Mouse (Mus musculus) myocyte (in vitro differentiated cells): ENCODE results near the gene Scarb1. TPM values are rescaled to one million over a fixed set of nuclear protein-coding genes. Genes with fewer than 3 reads are reported as not detected.

ENCODE experiments used
- H3K27me3 ChIP-seq: one replicate; pipeline ENCODE4 v1.6.1; 2011; ENCODE audit not compliant: control insufficient read depth, insufficient read depth, insufficient read length
- H3K36me3 ChIP-seq: one replicate; pipeline ENCODE4 v1.6.1; 2011; ENCODE audit not compliant: control insufficient read depth, insufficient read depth
- H3K4me2 ChIP-seq: one replicate; pipeline ENCODE4 v1.6.1; 2011; ENCODE audit warnings: low read depth, control low read depth
- H3K4me3 ChIP-seq: one replicate; pipeline ENCODE4 v1.5.1; 2011; ENCODE audit warnings: mild to moderate bottlenecking, control low read depth, moderate library complexity
- H3K79me2 ChIP-seq: one replicate; pipeline ENCODE4 v1.6.1; 2011; ENCODE audit not compliant: control insufficient read depth, insufficient read depth
- H3ac ChIP-seq: one replicate; pipeline ENCODE4 v1.6.1; 2011; ENCODE audit not compliant: control insufficient read depth, insufficient read length
- CEBPB ChIP-seq: IDR thresholded peaks from 2 replicates; pipeline ENCODE4 v1.6.1; 2011; ENCODE audit warnings: mild to moderate bottlenecking, moderate library complexity; ENCODE audit not compliant: poor library complexity, insufficient read depth, severe bottlenecking
- E2F4 ChIP-seq: IDR thresholded peaks from one replicate; pipeline ENCODE4 v1.6.1; 2011; ENCODE audit warnings: mild to moderate bottlenecking, control low read depth, moderate library complexity; ENCODE audit not compliant: insufficient read depth
- MAX ChIP-seq: IDR thresholded peaks from one replicate; pipeline ENCODE4 v1.6.1; 2011; ENCODE audit warnings: low read depth, mild to moderate bottlenecking, control low read depth
- MYOD1 ChIP-seq, 3 experiments: IDR thresholded peaks; one replicate each; pipeline ENCODE4 v1.6.1; 2011; ENCODE audit warnings: control low read depth in 2 of 3, low read depth in 2 of 3, mild to moderate bottlenecking in 2 of 3, moderate library complexity in 1 of 3; ENCODE audit not compliant: insufficient read length in 2 of 3, control insufficient read depth in 1 of 3
- MYOG ChIP-seq, 3 experiments: IDR thresholded peaks; one replicate each; pipeline ENCODE4 v1.6.1; 2011; ENCODE audit warnings: control low read depth in 2 of 3, low read depth in 2 of 3, mild to moderate bottlenecking in 2 of 3; ENCODE audit not compliant: insufficient read length in 2 of 3, control insufficient read depth in 1 of 3, insufficient read depth in 1 of 3
- POLR2A ChIP-seq: IDR thresholded peaks from one replicate; pipeline ENCODE4 v1.6.1; 2011; ENCODE audit warnings: low read depth, mild to moderate bottlenecking, control low read depth, moderate library complexity; ENCODE audit not compliant: insufficient read length
- POLR2AphosphoS2 ChIP-seq: IDR thresholded peaks from one replicate; pipeline ENCODE4 v1.6.1; 2011; ENCODE audit warnings: low read depth, control low read depth; ENCODE audit not compliant: insufficient read length
- REST ChIP-seq: IDR thresholded peaks from one replicate; pipeline ENCODE4 v1.6.1; 2011; ENCODE audit warnings: mild to moderate bottlenecking, control low read depth, moderate library complexity; ENCODE audit not compliant: insufficient read depth, insufficient read length
- SRF ChIP-seq: IDR thresholded peaks from one replicate; pipeline ENCODE4 v1.6.1; 2011; ENCODE audit warnings: low read depth; ENCODE audit not compliant: control insufficient read depth, insufficient read length
- TCF12 ChIP-seq: IDR thresholded peaks from one replicate; pipeline ENCODE4 v1.6.1; 2011; ENCODE audit warnings: mild to moderate bottlenecking, control low read depth; ENCODE audit not compliant: poor library complexity, insufficient read depth, severe bottlenecking
- TCF3 ChIP-seq: IDR thresholded peaks from one replicate; pipeline ENCODE4 v1.6.1; 2011; ENCODE audit warnings: low read depth, control low read depth; ENCODE audit not compliant: insufficient read length
- USF1 ChIP-seq: IDR thresholded peaks from one replicate; pipeline ENCODE4 v1.6.1; 2011; ENCODE audit warnings: low read depth, mild to moderate bottlenecking, control low read depth, moderate library complexity
- polyA plus RNA-seq: library from polyadenylated mRNA; unstranded; fragments of >200 nt; fragmentation: generic; extraction: Trizol; gene quantifications from one replicate; pipeline ENCODE4 v1.2.1, GENCODE M21; 2012; ENCODE audit warnings: missing spikeins

Scarb1 gene
- polyA plus RNA-seq, 1 experiment, result 28.6 TPM

DNA sequence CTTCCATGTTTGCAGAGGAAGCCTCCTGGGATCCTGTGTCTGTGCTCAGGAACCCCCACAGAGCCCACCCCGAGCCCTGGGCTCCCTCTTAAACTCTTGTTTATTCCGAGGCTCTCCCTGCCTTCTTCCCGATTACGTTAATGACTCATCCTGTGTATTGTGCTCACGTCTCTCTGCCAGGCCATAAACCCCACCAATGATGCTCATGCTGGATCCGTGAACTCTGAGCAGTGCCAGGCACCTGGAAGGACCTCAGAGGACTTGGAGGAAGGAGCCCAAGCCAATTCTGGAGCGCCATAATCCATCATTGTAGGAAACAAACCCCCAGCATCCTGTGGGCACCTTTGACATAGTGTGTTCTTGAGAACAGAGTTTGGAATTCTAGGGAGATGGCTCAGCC, 31.7 kb downstream of the Scarb1 start:
- TF ChIP-seq SRF, result no peak
- TF ChIP-seq CEBPB, result no peak
- no peak for TF ChIP-seq POLR2AphosphoS2
- TF ChIP-seq MYOD1 (IDR thresholded peaks at IDR 0.05; ENCODE audit: control insufficient read depth in 1 of 3, insufficient read length in 2 of 3, low read depth in 2 of 3), result no peak
- TF ChIP-seq USF1, result no peak
- TF ChIP-seq E2F4, result no peak
- TF ChIP-seq MAX, result no peak
- no peak for TF ChIP-seq POLR2A
- no peak for TF ChIP-seq TCF12
- no peak for TF ChIP-seq MYOG (IDR thresholded peaks at IDR 0.05; ENCODE audit: control insufficient read depth in 1 of 3, insufficient read depth in 1 of 3, insufficient read length in 2 of 3, low read depth in 2 of 3)
- TF ChIP-seq TCF3, result no peak
- no peak for TF ChIP-seq REST
- H3K4me2 ChIP-seq, result no peak overlapping the region
- H3K4me3 ChIP-seq, result no peak overlapping the region
- no peaks in the 10 kb centered on the region for H3K79me2 ChIP-seq
- no peaks in the 10 kb centered on the region for H3K27me3 ChIP-seq
- no peak overlapping the region for H3ac ChIP-seq
- H3K36me3 ChIP-seq, result no peaks in the 10 kb centered on the region

DNA sequence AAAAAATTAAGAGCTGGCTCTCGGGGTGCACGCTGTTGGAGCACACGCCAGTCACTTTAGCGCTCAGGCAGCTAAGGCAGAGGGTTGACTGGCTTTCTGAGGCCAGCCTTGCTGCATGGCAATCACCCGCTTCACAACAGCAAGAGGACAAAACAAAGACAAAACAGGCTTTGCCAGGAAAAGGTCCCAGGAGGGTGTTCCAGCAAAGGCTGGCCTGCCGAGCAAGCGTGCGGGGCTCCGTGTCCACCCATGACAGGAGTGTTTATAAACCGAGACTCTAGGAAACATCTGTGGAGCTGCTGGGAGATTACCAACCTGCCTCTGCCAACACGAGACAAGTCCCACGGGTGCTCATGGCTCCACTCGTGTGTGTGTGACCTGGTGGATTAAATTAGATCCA, 34.1 kb downstream of the Scarb1 start:
- Histone ChIP-seq H3ac (no peak overlapping the region), H3K36me3 (no peaks in the 10 kb centered on the region), H3K4me2 (no peak overlapping the region), H3K4me3 (no peak overlapping the region), H3K27me3 (no peaks in the 10 kb centered on the region), H3K79me2 (no peaks in the 10 kb centered on the region)
- TF ChIP-seq MYOD1 (IDR thresholded peaks at IDR 0.05; ENCODE audit: control insufficient read depth in 1 of 3, insufficient read length in 2 of 3, low read depth in 2 of 3) (no peak), POLR2A (no peak), MAX (no peak), SRF (no peak), REST (no peak), MYOG (IDR thresholded peaks at IDR 0.05; ENCODE audit: control insufficient read depth in 1 of 3, insufficient read depth in 1 of 3, insufficient read length in 2 of 3, low read depth in 2 of 3) (no peak), USF1 (no peak), TCF12 (no peak)

DNA sequence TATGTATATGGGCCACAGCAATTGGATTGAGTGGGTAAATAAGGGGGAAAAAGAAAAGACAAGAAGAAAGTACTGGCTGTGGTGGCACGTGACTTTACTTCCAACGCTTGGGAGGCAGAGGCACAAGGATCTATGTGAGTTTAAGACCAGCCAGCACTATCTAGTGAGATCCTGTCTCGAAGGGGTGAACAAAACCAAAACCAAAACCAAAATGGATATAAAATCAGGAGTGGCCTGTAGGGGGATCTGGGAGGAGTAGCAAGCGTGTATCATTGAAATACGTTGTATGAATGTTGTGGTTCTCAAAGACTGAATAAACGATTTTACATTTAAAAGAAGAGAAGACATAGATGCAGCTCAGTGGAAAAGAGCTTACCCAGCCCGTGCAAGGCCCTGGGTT, 34.5 kb downstream of the Scarb1 start:
- Histone ChIP-seq H3K4me3 (no peak overlapping the region), H3K79me2 (no peaks in the 10 kb centered on the region), H3K27me3 (no peaks in the 10 kb centered on the region), H3K4me2 (no peak overlapping the region), H3ac (no peak overlapping the region), H3K36me3 (no peaks in the 10 kb centered on the region)
- TF ChIP-seq POLR2AphosphoS2 (no peak), SRF (no peak), POLR2A (no peak), MYOG (IDR thresholded peaks at IDR 0.05; ENCODE audit: control insufficient read depth in 1 of 3, insufficient read depth in 1 of 3, insufficient read length in 2 of 3, low read depth in 2 of 3) (no peak), TCF12 (no peak), REST (no peak), TCF3 (no peak), E2F4 (no peak), USF1 (no peak), CEBPB (no peak), MYOD1 (IDR thresholded peaks at IDR 0.05; ENCODE audit: control insufficient read depth in 1 of 3, insufficient read length in 2 of 3, low read depth in 2 of 3) (no peak), MAX (no peak)

DNA sequence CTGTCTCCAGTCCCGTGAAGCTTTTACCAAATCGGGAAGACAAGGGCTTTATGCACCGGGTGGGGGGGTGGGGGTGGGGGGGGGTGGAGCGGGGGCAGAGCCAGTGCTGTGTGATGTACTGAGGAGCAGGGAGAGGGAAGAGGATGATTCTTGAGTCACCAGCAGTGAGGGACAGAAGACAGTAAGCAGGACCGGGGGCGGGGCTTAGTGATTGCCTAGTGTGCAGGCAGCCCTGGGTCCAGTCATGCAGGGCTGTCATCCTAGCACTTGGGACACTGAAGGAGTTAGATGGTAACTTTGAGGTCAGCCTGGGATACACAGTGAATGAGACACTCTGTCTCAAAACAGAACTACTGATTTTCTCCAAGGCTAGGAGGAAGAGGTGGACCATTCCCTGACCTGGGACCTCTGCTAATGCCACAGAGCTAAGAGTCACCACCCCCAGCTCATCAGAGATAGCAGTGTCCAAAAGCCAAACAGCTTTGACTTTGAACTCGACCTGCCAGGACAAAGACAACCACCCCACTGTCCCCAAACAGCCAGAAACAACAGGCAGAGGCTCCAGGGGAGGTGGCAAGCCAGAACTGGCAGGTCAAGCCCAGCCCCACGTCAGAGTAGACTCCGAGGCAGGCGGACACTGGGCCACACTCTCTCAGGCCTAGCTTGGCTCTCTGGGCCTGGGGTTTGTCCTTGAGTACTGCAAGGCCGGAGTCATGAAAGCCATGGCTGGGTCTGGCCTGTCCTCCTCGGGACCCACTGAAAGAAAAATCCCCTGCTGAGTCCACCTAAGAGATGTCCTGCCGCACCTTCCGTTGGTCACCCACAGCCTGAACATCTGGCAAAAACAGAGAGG, 35.4 kb downstream of the Scarb1 start:
- Histone ChIP-seq H3K4me3 (no peak overlapping the region), H3K27me3 (no peaks in the 10 kb centered on the region), H3K36me3 (no peaks in the 10 kb centered on the region), H3K4me2 (no peak overlapping the region), H3ac (no peak overlapping the region), H3K79me2 (no peaks in the 10 kb centered on the region)
- TF ChIP-seq POLR2A, result no peak
- TF ChIP-seq CEBPB, result no peak
- no peak for TF ChIP-seq SRF
- no peak for TF ChIP-seq MAX
- TF ChIP-seq REST, result no peak
- TF ChIP-seq MYOG (IDR thresholded peaks at IDR 0.05; ENCODE audit: control insufficient read depth in 1 of 3, insufficient read depth in 1 of 3, insufficient read length in 2 of 3, low read depth in 2 of 3), result no peak
- TF ChIP-seq E2F4, result no peak
- TF ChIP-seq POLR2AphosphoS2, result no peak
- no peak for TF ChIP-seq MYOD1 (IDR thresholded peaks at IDR 0.05; ENCODE audit: control insufficient read depth in 1 of 3, insufficient read length in 2 of 3, low read depth in 2 of 3)
- no peak for TF ChIP-seq TCF3
- TF ChIP-seq TCF12, result no peak
- TF ChIP-seq USF1, result no peak
